Mouse (Mus musculus) olfactory bulb, adult 2 months (tissue): ENCODE measurements around the gene Olfr31. TPM values are rescaled to one million over a fixed set of nuclear protein-coding genes. Genes with fewer than 3 reads are reported as not detected.

Experiments used
- H3K27ac ChIP-seq: fragments of 200-500 bp; 2 replicates; pipeline ENCODE4 v1.5.1; 2012; ENCODE audit warnings: low read depth, low read length; ENCODE audit not compliant: insufficient read depth
- H3K4me1 ChIP-seq: fragments of 200-500 bp; 2 replicates; pipeline ENCODE4 v1.6.1; 2012; ENCODE audit warnings: low read length; ENCODE audit not compliant: control insufficient read depth, insufficient read depth
- H3K4me3 ChIP-seq: fragments of 200-500 bp; 2 replicates; pipeline ENCODE4 v1.5.1; 2012; ENCODE audit warnings: mild to moderate bottlenecking, low read depth, low read length, moderate library complexity; ENCODE audit not compliant: insufficient read depth
- CTCF ChIP-seq: fragments of 200-500 bp; IDR thresholded peaks from 2 replicates; pipeline ENCODE4 v1.5.1; 2012; ENCODE audit warnings: low read depth, mild to moderate bottlenecking, low read length, moderate library complexity; ENCODE audit not compliant: insufficient read depth
- POLR2A ChIP-seq: fragments of 200-500 bp; IDR thresholded peaks from 2 replicates; pipeline ENCODE4 v1.6.1; 2012; ENCODE audit warnings: mild to moderate bottlenecking, low read depth, low read length, moderate library complexity; ENCODE audit not compliant: insufficient read depth
- WGBS: fragments of 180-500 bp; shearing (Covaris S2); methylation state at CpG from one replicate; pipeline ENCODE4 v1.1.7; 2018; 5-methylcytosine and 5-hydroxymethylcytosine counted together
- polyA plus RNA-seq: library from polyadenylated mRNA; stranded (reverse); fragments of >200 nt; gene quantifications from 2 replicates; pipeline ENCODE4 v1.2.4, GENCODE M21; 2012; ENCODE audit warnings: low replicate concordance; ENCODE audit not compliant: missing spikeins, insufficient read depth, insufficient read length

The Olfr31 gene
- polyA plus RNA-seq, 1 experiment, result not detected

DNA sequence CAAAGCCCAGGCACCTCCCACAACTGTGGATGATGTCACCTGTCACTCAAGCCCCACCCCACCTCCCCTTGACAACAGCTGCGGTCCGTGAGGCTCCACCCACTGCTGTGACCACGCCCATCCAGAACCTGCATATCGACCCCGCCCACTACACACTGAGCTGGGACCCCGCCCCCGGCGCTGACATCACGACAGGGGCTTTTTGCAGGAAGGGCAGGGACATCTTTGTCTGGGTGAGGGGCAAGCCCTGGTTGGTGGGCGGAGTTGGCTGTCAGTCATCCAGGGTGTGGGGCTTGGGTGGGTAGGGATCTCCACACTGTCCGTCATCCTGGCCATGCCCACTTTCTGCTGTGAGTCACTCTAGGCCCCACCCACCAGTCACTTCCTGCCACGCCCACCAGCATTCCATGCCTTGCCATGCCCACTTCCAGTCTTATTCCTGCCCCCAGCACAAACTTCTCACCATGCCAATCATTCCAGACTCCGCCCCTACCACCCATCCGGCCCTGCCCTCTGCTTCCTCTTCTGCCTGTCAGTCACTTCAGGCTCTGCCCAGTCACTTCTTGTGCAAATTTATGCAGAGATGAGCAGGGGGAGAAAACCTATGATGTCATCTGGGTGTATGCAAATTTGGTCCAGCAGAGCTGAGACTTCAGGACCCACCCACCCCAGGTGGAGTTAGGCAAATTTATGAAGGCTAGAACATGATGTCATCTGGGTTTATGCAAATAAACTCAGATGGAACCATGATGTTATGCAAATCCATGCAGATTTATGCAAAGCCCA, 25.4 kb downstream of the Olfr31 start:
- WGBS, result 95% methylated on average over 14 of the region's 14 CpGs
- Histone ChIP-seq H3K4me1 (0 out of 2 replicates have a peak, but pooled peaks cover 4% of the 10 kb centered on the region), H3K27ac (no peak overlapping the region), H3K4me3 (no peak overlapping the region)
- TF ChIP-seq CTCF (no peak), POLR2A (no peak)

- 94% methylated on average over 26 of the region's 26 CpGs for WGBS
- TF ChIP-seq POLR2A (no peak), CTCF (no peak)
These were observed 26.2 kb downstream of the Olfr31 start for GRCm38 (mm10) chr14:14348674-14349401.

DNA sequence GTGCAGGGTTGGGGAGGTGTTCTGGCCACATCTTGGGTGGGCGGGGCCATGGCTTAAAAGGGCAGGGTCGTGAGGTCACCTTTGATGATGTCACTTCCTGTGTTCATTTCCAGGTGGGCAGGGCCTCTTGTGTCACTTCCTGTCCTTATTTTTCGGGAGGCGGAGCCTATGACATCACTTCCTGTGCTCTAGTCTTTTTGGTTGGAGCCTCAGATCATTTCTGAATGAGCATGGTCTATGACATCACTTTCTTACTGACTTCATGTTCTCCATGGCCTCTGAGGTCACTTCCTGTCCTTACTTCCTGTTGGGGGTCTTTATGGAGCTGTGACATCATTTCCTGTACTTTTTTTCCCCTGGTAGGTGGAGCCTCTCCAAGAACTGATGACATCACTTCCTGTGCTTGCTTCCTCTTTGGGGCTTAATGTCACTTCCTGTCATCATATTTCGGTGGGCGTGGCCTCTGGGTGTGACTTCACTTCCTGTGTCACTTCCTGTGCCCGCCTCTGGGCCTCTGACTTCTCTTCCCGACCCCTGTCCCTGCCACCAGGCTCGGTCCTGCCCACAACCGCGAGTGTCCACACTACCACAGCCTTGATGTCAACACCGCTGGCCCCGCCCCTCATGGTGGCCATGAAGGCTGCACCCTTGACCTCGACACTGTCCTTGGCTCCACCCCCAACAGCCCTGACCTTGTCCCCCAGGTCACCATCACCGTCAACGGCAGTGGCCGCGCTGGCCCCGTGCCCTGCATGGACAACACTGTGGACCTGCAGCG, 27.0 kb downstream of the Olfr31 start:
- Histone ChIP-seq H3K27ac (no peak overlapping the region), H3K4me3 (no peak overlapping the region), H3K4me1 (0 out of 2 replicates have a peak, but pooled peaks cover 4% of the 10 kb centered on the region)
- no peak for TF ChIP-seq POLR2A
- TF ChIP-seq CTCF, result no peak
- 99% methylated on average over 20 of the region's 20 CpGs for WGBS

More at GRCm38 (mm10) chr14:14348674-14349401, 26.2 kb downstream of the Olfr31 start:
- Histone ChIP-seq H3K27ac (no peak overlapping the region), H3K4me3 (no peak overlapping the region), H3K4me1 (0 out of 2 replicates have a peak, but pooled peaks cover 4% of the 10 kb centered on the region)

DNA sequence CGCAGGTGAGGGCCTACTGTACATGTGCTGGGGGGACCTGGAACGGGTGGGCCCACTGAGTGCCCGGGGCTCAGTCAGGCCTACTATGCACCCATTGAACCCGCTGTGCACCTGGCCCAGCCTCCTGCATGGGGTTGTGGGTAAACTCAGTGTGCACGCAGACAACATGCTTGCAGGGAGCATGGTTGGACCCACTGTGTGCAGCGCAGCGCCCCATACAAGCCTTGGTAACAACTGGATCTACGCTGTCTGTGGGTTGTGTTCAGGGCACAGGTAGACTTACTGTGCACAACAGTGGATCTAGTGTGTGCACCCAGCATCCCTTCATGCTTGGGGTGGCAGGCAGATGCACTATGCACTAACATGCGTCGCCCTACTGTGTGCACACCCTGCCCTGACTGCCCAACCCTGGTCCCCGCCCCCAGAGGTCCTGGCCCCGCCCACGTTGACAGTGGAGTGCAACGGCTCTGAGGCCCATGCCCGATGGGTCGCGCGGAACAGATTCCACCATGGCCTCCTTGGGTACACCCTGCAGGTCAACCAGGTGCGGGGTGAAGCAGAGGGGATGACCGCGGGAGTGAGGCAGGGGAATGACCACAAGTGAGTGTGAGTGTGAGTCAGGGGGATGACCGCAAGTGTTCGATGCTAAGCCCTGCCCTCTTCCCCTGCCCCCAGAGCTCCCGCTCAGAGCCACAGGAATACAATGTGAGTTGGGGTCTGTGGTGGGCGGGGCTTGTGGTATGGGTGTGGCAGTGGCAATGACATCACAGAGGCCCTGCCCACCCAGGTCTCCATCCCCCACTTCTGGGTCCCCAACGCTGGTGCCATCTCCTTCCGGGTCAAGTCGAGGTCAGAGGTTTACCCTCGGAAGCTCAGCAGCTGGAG, 27.9 kb downstream of the Olfr31 start:
- H3K4me3 ChIP-seq, result no peak overlapping the region
- 96% methylated on average over 29 of the region's 29 CpGs for WGBS
- TF ChIP-seq POLR2A (no peak), CTCF (no peak)
- H3K27ac ChIP-seq, result no peak overlapping the region
- 0 out of 2 replicates have a peak, but pooled peaks cover 4% of the 10 kb centered on the region for H3K4me1 ChIP-seq

DNA sequence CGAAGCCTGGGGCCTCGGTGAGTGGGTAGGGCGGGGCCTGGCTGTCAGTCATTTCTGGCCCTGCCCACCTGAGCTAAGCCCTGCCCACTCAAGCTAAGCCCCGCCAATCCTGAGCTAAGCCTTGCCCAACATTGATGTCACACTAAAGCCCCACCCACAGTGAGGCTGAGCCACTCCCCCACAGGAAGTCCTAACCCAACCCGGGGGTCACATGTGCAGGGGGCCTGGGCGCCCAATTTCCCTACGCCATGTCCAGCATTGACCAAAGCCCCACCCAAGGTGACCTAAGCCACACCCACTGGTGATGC, 28.5 kb downstream of the Olfr31 start:
- no peak for TF ChIP-seq CTCF
- no peak for TF ChIP-seq POLR2A
- whole genome bisulfite sequencing, result 98% methylated on average over 7 of the region's 7 CpGs
- Histone ChIP-seq H3K27ac (no peak overlapping the region), H3K4me3 (no peak overlapping the region), H3K4me1 (0 out of 2 replicates have a peak, but pooled peaks cover 4% of the 10 kb centered on the region)

DNA sequence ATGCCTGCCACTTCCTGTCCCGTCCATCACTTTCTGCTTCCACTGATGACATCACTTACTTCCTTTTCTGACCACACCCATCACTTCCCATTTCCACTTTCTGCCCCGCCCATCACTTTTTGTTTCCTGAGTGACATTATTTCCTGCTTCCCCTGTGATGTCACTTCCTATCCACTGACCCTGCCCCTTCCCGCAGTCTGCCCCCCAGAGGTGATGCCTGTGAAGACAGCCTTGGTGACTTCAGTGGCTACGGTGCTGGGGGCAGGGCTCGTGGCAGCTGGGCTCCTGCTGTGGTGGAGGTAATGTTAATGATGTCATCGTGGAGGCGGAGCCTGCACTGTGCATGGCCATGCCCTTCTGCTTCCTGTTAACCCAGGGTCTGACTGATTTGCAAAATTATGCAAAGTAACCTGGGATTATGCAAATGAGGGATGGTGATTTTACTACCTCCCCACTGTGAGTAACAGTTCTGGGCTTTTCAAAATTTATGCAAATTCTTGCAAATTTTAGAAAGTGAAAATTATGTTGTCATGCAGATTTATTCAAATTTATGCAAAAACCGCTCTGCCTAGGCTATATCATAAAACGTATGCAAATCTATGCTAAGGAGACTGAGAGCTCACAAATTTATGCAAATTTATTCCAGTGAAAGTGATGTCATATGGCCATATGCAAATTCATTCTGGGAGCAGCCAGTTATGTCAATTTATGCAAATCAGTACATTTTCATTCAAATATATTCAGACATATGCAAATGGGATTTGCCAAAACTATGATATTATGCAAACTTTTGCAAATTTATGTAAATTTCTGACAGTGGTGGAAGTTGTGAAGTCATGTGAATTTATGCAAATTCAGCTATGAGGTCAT, 29.3 kb downstream of the Olfr31 start:
- no peaks in the 10 kb centered on the region for H3K4me1 ChIP-seq
- no peak overlapping the region for H3K27ac ChIP-seq
- no peak for TF ChIP-seq POLR2A
- no peak for TF ChIP-seq CTCF
- H3K4me3 ChIP-seq, result no peak overlapping the region
- 77% methylated on average over 9 of the region's 9 CpGs for WGBS

GRCm38 (mm10) chr14:14352606-14353005, 30.0 kb downstream of the Olfr31 start:
- H3K4me1 ChIP-seq, result no peaks in the 10 kb centered on the region
- 63% methylated on average over 6 of the region's 6 CpGs for WGBS
- no peak overlapping the region for H3K4me3 ChIP-seq
- no peak for TF ChIP-seq CTCF
- no peak for TF ChIP-seq POLR2A
- H3K27ac ChIP-seq, result no peak overlapping the region
